Mouse (Mus musculus) gastrocnemius, adult 8-10 months (tissue): Measurements from ENCODE around the gene Arl2bp. TPM values are rescaled to one million over a fixed set of nuclear protein-coding genes. Genes with fewer than 3 reads are reported as not detected.

Source experiments
- DNase-seq, 2 experiments: peaks; one replicate each; pipeline ENCODE4 v3.0.0; 2022; ENCODE audit warnings: low spot score in 2 of 2
- total RNA-seq, 4 experiments: library from RNA; stranded (reverse); gene quantifications; 2 replicates each; pipeline ENCODE4 v1.2.4; 2022

The Arl2bp gene
- total RNA-seq, 4 experiments from 2014 or later, result 43.4 to 55.1 (median 45.7) TPM

DNA sequence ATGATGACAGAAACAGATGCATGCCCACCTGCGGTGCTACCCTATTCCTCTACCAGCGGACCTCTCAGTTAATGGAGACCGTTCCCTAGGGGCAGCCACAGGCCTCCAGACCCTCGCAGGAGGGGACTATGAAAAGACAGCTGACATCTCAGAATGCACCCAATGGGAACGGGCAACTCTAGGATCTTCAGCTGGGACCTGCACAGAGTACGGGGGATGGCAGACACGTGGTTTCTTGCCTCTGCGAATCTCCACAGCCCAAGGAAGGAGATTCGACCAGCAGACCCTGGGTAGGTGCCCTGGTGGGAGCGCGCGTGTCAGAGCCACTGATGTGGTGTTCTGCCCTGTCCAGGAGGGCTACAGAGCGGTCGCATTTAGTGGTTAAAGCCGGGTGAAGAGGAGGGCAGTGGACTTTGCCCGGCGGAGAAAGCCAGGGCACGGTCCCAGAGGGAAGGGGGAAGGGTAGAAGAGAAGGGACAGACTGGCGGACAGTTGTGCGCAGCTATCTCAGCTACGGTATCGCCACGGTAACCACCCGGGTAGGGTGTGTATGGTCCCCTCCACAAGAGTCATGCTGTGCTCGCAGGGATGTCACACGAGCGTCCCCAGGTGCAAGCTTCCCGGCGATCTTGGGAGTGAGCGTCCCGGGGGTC lies 29.1 kb downstream of the Arl2bp start:
- DNase-seq, result no peak

DNA sequence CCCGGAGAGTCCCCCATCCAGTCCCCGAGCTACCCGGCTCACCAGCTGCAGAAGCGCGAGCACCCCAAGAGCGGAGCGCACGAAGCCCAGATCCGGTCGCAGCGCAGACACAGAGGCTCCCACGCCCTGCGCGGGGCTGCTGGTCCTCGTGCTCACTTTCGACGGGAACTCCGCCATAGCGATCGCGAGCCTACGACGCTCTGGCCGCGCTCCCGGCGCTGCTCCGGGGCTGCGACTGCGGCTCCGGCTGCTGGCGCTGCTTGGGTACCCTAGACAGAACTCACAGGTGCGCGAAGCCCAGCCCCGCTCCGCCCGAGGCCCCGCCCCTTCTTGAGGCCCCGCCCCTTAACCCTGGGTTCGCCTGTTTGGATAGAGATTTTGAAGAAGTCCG lies 29.6 kb downstream of the Arl2bp start, which contains the start of gene Pllp:
Gene Pllp, minus strand, starts transcription at position 285 of the 391 bp plus-strand sequence.
- peak in 1 of 2 experiments; percentile 20 for DNase-seq

DNA sequence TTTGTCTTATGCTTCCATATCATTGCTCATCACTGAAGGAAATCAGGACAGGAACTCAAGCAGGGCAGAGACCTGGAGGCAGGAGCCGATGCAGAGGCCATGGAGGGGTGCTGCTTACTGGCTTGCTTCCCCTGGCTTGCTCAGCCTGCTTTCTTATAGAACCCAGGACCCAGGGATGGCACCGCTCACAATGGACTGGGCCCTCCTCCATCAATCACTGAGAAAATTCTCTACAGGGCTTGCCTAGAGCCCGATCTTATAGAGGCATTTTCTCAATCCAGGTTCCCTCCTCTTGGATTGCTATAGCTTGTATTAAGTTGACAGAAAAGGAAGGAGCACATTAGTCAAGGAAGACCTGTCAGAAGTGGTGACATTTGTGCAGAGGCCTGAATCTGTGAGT lies 30.2 kb downstream of the Arl2bp start:
- no peak for DNase-seq

- DNase-seq, result no peak
Measured at GRCm38 (mm10) chr8:94697956-94698355, 31.6 kb downstream of the Arl2bp start.

GRCm38 (mm10) chr8:94699366-94699765 lies 33.0 kb downstream of the Arl2bp start:
- no peak for DNase-seq

- DNase-seq, result no peak
Measured at GRCm38 (mm10) chr8:94700421-94700935, 34.1 kb downstream of the Arl2bp start.

GRCm38 (mm10) chr8:94702156-94702555 lies 35.8 kb downstream of the Arl2bp start:
- DNase-seq, result no peak

GRCm38 (mm10) chr8:94702844-94703813 lies 36.7 kb downstream of the Arl2bp start:
- DNase-seq, result peak; percentile 67 to 72

GRCm38 (mm10) chr8:94703972-94704668 lies 37.7 kb downstream of the Arl2bp start:
- DNase-seq, result peak; percentile 92 to 93

- DNase-seq, result no peak
Measured at GRCm38 (mm10) chr8:94704669-94704984, 38.2 kb downstream of the Arl2bp start.

DNA sequence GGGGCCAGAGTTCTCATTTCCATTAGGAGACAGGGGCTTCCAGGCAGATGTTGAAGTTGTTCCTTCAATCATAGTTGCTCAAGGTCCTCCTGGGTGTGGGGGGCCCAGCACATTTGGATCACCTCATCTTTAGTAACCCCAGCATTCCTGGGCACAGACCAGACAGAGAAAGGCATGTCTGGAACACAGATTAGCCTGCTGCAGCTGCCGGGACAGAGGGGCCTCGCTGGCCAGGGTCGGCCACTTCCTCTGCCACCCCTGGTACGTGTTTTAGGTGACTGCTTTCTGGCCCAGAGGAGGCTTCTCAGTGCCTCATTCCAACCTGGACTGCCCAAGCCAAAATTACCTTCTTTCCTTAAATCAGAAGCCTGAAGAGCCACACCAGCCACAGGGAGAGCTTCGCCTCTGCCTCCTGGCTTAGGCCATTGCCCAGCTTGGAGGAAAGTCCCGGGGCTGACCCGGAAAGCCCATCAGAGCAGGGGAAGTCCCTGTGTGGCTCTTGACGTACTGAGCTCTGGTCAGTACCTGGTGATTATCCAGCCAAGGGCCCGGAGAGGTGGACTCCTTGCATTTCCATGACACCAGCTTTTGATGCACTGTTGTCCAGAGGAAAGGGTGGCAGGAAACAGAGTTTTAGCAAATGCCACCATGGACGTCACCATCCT lies 39.3 kb downstream of the Arl2bp start:
- DNase-seq, result no peak

GRCm38 (mm10) chr8:94706732-94707395 lies 40.5 kb downstream of the Arl2bp start:
- DNase-seq, result no peak

GRCm38 (mm10) chr8:94710336-94710735 lies 43.9 kb downstream of the Arl2bp start:
- DNase-seq, result no peak

- no peak for DNase-seq
Measured at GRCm38 (mm10) chr8:94711160-94711718, 44.8 kb downstream of the Arl2bp start.

GRCm38 (mm10) chr8:94714556-94714955 lies 48.2 kb downstream of the Arl2bp start:
- no peak for DNase-seq

GRCm38 (mm10) chr8:94715871-94716270 lies 49.5 kb downstream of the Arl2bp start:
- no peak for DNase-seq

- DNase-seq, result no peak
Measured at GRCm38 (mm10) chr8:94716841-94717240, 50.4 kb downstream of the Arl2bp start.
